8 mouse cellular contexts compared by ENCODE assay signal in genomic region chr11:88241468-88242301, GRCm38 (mm10). TPM values are rescaled to one million over a fixed set of nuclear protein-coding genes. Genes with fewer than 3 reads are reported as not detected.
DNase-seq lines count a peak whose midpoint lies in the region; ATAC-seq and TF ChIP-seq lines count a peak whose summit lies in the region.

No protein-coding gene starts in this region.

- no peak overlapping the region for H3K9ac ChIP-seq in embryonic facial prominence, embryonic 15.5 days
- H3K9ac ChIP-seq in kidney, embryonic 14.5 days (ENCODE audit: low read depth, low read length): no peak overlapping the region; the same call in 1 of the 2 replicates
- no peak overlapping the region for H3K9ac ChIP-seq in midbrain, embryonic 14.5 days (replicated peaks; ENCODE audit: low read length)

- H3K27ac ChIP-seq in embryonic facial prominence, embryonic 15.5 days (replicated peaks): 0 out of 2 replicates have a peak overlapping the region, but pooled peaks have one; percentile 35
- H3K27ac ChIP-seq in kidney, embryonic 14.5 days (ENCODE audit: low read depth, low read length): peak overlapping the region; percentile 57; the same call in 1 of the 2 replicates
- peak overlapping the region; percentile 78 for H3K27ac ChIP-seq in midbrain, embryonic 14.5 days (replicated peaks; ENCODE audit: low read depth, low read length)
- no peak overlapping the region for H3K27ac ChIP-seq in cerebellum, adult 2 months (ENCODE audit: insufficient read depth, low read length)

- peak; percentile 56; the same call in 1 of the 2 replicates for ATAC-seq in embryonic facial prominence, embryonic 15.5 days (ENCODE audit: insufficient number of reproducible peaks, low FRiP score, low TSS enrichment, low read depth)
- ATAC-seq in kidney, embryonic 14.5 days (ENCODE audit: low FRiP score, low TSS enrichment): no peak
- no peak for ATAC-seq in midbrain, embryonic 14.5 days (ENCODE audit: low FRiP score, low TSS enrichment)

- H3K9me3 ChIP-seq in embryonic facial prominence, embryonic 15.5 days (replicated peaks): no peaks in the 10 kb centered on the region
- H3K9me3 ChIP-seq in kidney, embryonic 14.5 days (ENCODE audit: control insufficient read depth, low read length): no peaks in the 10 kb centered on the region
- H3K9me3 ChIP-seq in midbrain, embryonic 14.5 days (ENCODE audit: control insufficient read depth, low read length): no peaks in the 10 kb centered on the region

- H3K4me3 ChIP-seq in embryonic facial prominence, embryonic 15.5 days (replicated peaks): no peak overlapping the region
- H3K4me3 ChIP-seq in kidney, embryonic 14.5 days (ENCODE audit: low read length): no peak overlapping the region
- no peak overlapping the region for H3K4me3 ChIP-seq in midbrain, embryonic 14.5 days (replicated peaks; ENCODE audit: low read depth, low read length)
- no peak overlapping the region for H3K4me3 ChIP-seq in cerebellum, adult 2 months (replicated peaks; ENCODE audit: insufficient read depth, low read depth, low read length)

- no peak for TF ChIP-seq POLR2A in cerebellum, adult 2 months (IDR thresholded peaks at IDR 0.05; ENCODE audit: borderline replicate concordance, insufficient read depth, low read length)

- peaks cover 10% of the 10 kb centered on the region for H3K4me1 ChIP-seq in embryonic facial prominence, embryonic 15.5 days
- peaks cover 16% of the 10 kb centered on the region for H3K4me1 ChIP-seq in kidney, embryonic 14.5 days (ENCODE audit: control insufficient read depth, insufficient read depth, low read length)
- H3K4me1 ChIP-seq in midbrain, embryonic 14.5 days (ENCODE audit: control insufficient read depth, insufficient read depth, low read length): peaks cover 24% of the 10 kb centered on the region
- H3K4me1 ChIP-seq in cerebellum, adult 2 months (ENCODE audit: control insufficient read depth, insufficient read depth, low read length): no peaks in the 10 kb centered on the region

- WGBS in embryonic facial prominence, embryonic 15.5 days: 37% methylated on average over 12 of the region's 12 CpGs
- WGBS in kidney, embryonic 14.5 days: 45% methylated on average over 12 of the region's 12 CpGs
- 30% methylated on average over 12 of the region's 12 CpGs for WGBS in midbrain, embryonic 14.5 days
- 60% methylated on average over 12 of the region's 12 CpGs for WGBS in cerebellum, adult 2 months

- peak; percentile 54 for DNase-seq in embryo, embryonic 10.5 days (ENCODE audit: low spot score)
- no peak for DNase-seq in midbrain, embryonic 14.5 days
- no peak for DNase-seq in thymus, postnatal 36 days
- no peak for DNase-seq in cerebellum, adult 2 months
- no peak for DNase-seq in cerebellum, postnatal 10 days
- DNase-seq in frontal cortex, postnatal 14 days (ENCODE audit: low spot score in 2 of 2): no peak

- TF ChIP-seq CTCF in cerebellum, adult 2 months (IDR thresholded peaks at IDR 0.05; ENCODE audit: borderline replicate concordance, insufficient read depth, low read depth, low read length): no peak

- H3K27me3 ChIP-seq in embryonic facial prominence, embryonic 15.5 days: no peaks in the 10 kb centered on the region
- no peaks in the 10 kb centered on the region for H3K27me3 ChIP-seq in kidney, embryonic 14.5 days (ENCODE audit: control insufficient read depth, insufficient read depth, low read length)
- no peaks in the 10 kb centered on the region for H3K27me3 ChIP-seq in midbrain, embryonic 14.5 days (ENCODE audit: control insufficient read depth, insufficient read depth, low read length)
- no peaks in the 10 kb centered on the region; the same call in 1 of the 2 replicates for H3K27me3 ChIP-seq in cerebellum, adult 2 months (ENCODE audit: control insufficient read depth, insufficient read depth, low read length)

- H3K4me2 ChIP-seq in embryonic facial prominence, embryonic 15.5 days (replicated peaks): no peak overlapping the region
- no peak overlapping the region for H3K4me2 ChIP-seq in kidney, embryonic 14.5 days (replicated peaks; ENCODE audit: low read depth, low read length)
- H3K4me2 ChIP-seq in midbrain, embryonic 14.5 days (ENCODE audit: low read length): no peak overlapping the region

- no peaks in the 10 kb centered on the region for H3K36me3 ChIP-seq in embryonic facial prominence, embryonic 15.5 days
- no peaks in the 10 kb centered on the region for H3K36me3 ChIP-seq in kidney, embryonic 14.5 days (ENCODE audit: control insufficient read depth, insufficient read depth, low read length)
- no peaks in the 10 kb centered on the region for H3K36me3 ChIP-seq in midbrain, embryonic 14.5 days (ENCODE audit: control insufficient read depth, insufficient read depth, low read length)

RNA-seq across cellular contexts. Expression of gene Mrps23, which starts 37.5 kb away (rescaled TPM):
- polyA plus RNA-seq in embryonic facial prominence, embryonic 15.5 days (2015; fragmentation: Nextera tagmentation; extraction: Ambion mirVana): 58.4 and 61.6 TPM in 2 replicates
- 62.3 and 63.6 TPM in 2 replicates for polyA plus RNA-seq in kidney, embryonic 14.5 days (2014; fragmentation: Nextera tagmentation; extraction: Ambion mirVana)
- 67.9 and 70.0 TPM in 2 replicates for polyA plus RNA-seq in midbrain, embryonic 14.5 days (2014; fragmentation: Nextera tagmentation; extraction: Ambion mirVana)
- 90.0 and 90.4 TPM in 2 replicates for polyA plus RNA-seq in cerebellum, adult 2 months (2012; rRNA removed)

RNA-seq across cellular contexts. Expression of gene Ccdc182, which starts 52.2 kb away (rescaled TPM):
- polyA plus RNA-seq in embryonic facial prominence, embryonic 15.5 days (2015; fragmentation: Nextera tagmentation; extraction: Ambion mirVana): not detected in 2 replicates
- polyA plus RNA-seq in kidney, embryonic 14.5 days (2014; fragmentation: Nextera tagmentation; extraction: Ambion mirVana): 3.0 and 3.1 TPM in 2 replicates
- 0.30 and 0.59 TPM in 2 replicates for polyA plus RNA-seq in midbrain, embryonic 14.5 days (2014; fragmentation: Nextera tagmentation; extraction: Ambion mirVana)
- 0.23 TPM in 1 of 2 replicates, not detected in the other for polyA plus RNA-seq in cerebellum, adult 2 months (2012; rRNA removed)
